Mouse (Mus musculus): ENCODE data around the gene Olfr821. TPM values are rescaled to one million over a fixed set of nuclear protein-coding genes. Genes with fewer than 3 reads are reported as not detected.
"Not testable (repeated sequence)": the region's sequence is repeated elsewhere in the genome, so short reads cannot be mapped to it uniquely, and the experiment has no call there.

The Olfr821 gene
- polyA plus RNA-seq (2015; fragmentation: Nextera tagmentation; extraction: Ambion mirVana) = not detected in 2 replicates

- H3K4me3 ChIP-seq (ENCODE audit: low read length) = no peak within 1 kb of the TSS
- no peaks in the 10 kb centered on the region for H3K9me3 ChIP-seq (ENCODE audit: low read length)
- no peaks in the 10 kb centered on the region for H3K4me1 ChIP-seq (ENCODE audit: insufficient read depth, low read length)
- H3K9ac ChIP-seq (replicated peaks; ENCODE audit: low read length) = no peak within 1 kb of the TSS
- no peaks in the 10 kb centered on the region for H3K27me3 ChIP-seq (ENCODE audit: insufficient read depth, low read length)
- H3K4me2 ChIP-seq (replicated peaks; ENCODE audit: low read depth, low read length) = no peak within 1 kb of the TSS
- H3K27ac ChIP-seq (ENCODE audit: low read length) = no peak within 1 kb of the TSS
- H3K36me3 ChIP-seq (ENCODE audit: insufficient read depth, low read length) = no peaks in the 10 kb centered on the region
- ATAC-seq (ENCODE audit: low FRiP score, low TSS enrichment) = no peak
Measured at GRCm38 (mm10) chr10:130030048-130030447, at the start of gene Olfr821. Olfr821 (plus strand) TSS chr10:130030348.

- WGBS = no CpG with 5 or more reads among the region's 3 CpGs
- H3K4me1 ChIP-seq (ENCODE audit: insufficient read depth, low read length); H3K4me2 ChIP-seq (replicated peaks; ENCODE audit: low read depth, low read length); H3K4me3 ChIP-seq (ENCODE audit: low read length); H3K9me3 ChIP-seq (ENCODE audit: low read length); H3K36me3 ChIP-seq (ENCODE audit: insufficient read depth, low read length); H3K9ac ChIP-seq (replicated peaks; ENCODE audit: low read length); H3K27ac ChIP-seq (ENCODE audit: low read length); H3K27me3 ChIP-seq (ENCODE audit: insufficient read depth, low read length): not testable (repeated sequence)
- ATAC-seq (ENCODE audit: low FRiP score, low TSS enrichment) = peak; percentile 69; the same call in 1 of the 2 replicates
Measured at GRCm38 (mm10) chr10:129981867-129982266, 48.3 kb upstream of the Olfr821 start.

- not testable (repeated sequence) for H3K27ac ChIP-seq (ENCODE audit: low read length); H3K9me3 ChIP-seq (ENCODE audit: low read length); ATAC-seq (ENCODE audit: low FRiP score, low TSS enrichment); H3K9ac ChIP-seq (replicated peaks; ENCODE audit: low read length); H3K4me1 ChIP-seq (ENCODE audit: insufficient read depth, low read length); H3K27me3 ChIP-seq (ENCODE audit: insufficient read depth, low read length); H3K36me3 ChIP-seq (ENCODE audit: insufficient read depth, low read length); H3K4me3 ChIP-seq (ENCODE audit: low read length); H3K4me2 ChIP-seq (replicated peaks; ENCODE audit: low read depth, low read length)
- no CpG with 5 or more reads among the region's 1 CpGs for WGBS
Measured at GRCm38 (mm10) chr10:129984962-129985361, 45.2 kb upstream of the Olfr821 start, which contains the start of gene Gm10310. Gm10310 (minus strand) TSS chr10:129985062.

DNA sequence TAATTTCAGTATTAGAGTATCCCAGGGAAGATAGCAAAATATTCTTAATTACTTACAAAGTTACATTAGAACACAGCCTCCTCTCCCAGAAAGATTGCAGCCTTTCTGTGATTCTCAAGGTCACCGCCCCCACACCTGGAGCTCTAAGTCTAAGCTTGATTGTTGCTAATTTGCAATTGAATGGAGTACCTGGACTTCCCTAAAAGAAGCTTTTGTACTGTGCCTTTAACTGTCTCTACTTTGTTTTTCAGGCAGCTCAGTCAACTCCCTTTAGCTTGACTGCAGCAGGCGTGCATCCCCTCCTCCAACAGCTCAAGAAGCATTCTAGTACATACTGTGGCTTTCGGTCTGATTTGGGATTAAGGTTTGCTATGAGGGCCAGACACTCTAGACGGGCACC, 26.0 kb upstream of the Olfr821 start:
- H3K9me3 ChIP-seq (ENCODE audit: low read length); H3K27me3 ChIP-seq (ENCODE audit: insufficient read depth, low read length); H3K4me2 ChIP-seq (replicated peaks; ENCODE audit: low read depth, low read length); H3K36me3 ChIP-seq (ENCODE audit: insufficient read depth, low read length); H3K9ac ChIP-seq (replicated peaks; ENCODE audit: low read length); H3K4me1 ChIP-seq (ENCODE audit: insufficient read depth, low read length); H3K4me3 ChIP-seq (ENCODE audit: low read length); ATAC-seq (ENCODE audit: low FRiP score, low TSS enrichment); H3K27ac ChIP-seq (ENCODE audit: low read length): not testable (repeated sequence)
- WGBS = 89% methylated on average over 4 of the region's 4 CpGs

DNA sequence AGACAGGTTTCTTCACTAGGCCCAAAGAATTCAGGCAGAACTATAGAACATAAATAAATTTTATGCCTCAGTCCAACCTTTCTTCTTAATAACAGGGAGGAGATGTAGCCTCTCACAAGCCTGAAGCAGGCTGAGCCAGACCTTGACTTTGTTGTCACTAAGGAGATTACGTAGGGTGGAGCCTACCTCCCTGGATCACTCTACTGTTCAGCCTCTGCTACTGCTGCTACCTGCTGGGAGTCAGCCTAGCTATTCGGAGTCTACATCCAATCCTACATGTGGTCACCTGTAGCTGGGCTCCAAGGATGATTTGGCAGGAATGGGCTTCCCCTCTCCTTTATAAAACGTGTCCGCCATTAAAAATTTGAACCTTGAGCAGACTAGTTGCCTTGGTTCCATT, 24.8 kb upstream of the Olfr821 start:
- H3K4me3 ChIP-seq (ENCODE audit: low read length); H3K4me1 ChIP-seq (ENCODE audit: insufficient read depth, low read length); H3K36me3 ChIP-seq (ENCODE audit: insufficient read depth, low read length); H3K9me3 ChIP-seq (ENCODE audit: low read length); H3K4me2 ChIP-seq (replicated peaks; ENCODE audit: low read depth, low read length); H3K27me3 ChIP-seq (ENCODE audit: insufficient read depth, low read length); ATAC-seq (ENCODE audit: low FRiP score, low TSS enrichment); H3K27ac ChIP-seq (ENCODE audit: low read length); H3K9ac ChIP-seq (replicated peaks; ENCODE audit: low read length): not testable (repeated sequence)
- WGBS = 87% methylated on average over 4 of the region's 4 CpGs

GRCm38 (mm10) chr10:130012321-130012720, 17.8 kb upstream of the Olfr821 start, which contains the start of gene Olfr820:
Olfr820 (plus strand) TSS chr10:130012621.
- Histone ChIP-seq H3K4me2 (replicated peaks; ENCODE audit: low read depth, low read length) (no peak within 1 kb of the TSS), H3K36me3 (ENCODE audit: insufficient read depth, low read length) (no peaks in the 10 kb centered on the region), H3K9ac (replicated peaks; ENCODE audit: low read length) (no peak within 1 kb of the TSS), H3K9me3 (ENCODE audit: low read length) (no peaks in the 10 kb centered on the region), H3K4me1 (ENCODE audit: insufficient read depth, low read length) (no peaks in the 10 kb centered on the region), H3K27ac (ENCODE audit: low read length) (no peak within 1 kb of the TSS), H3K4me3 (ENCODE audit: low read length) (no peak within 1 kb of the TSS), H3K27me3 (ENCODE audit: insufficient read depth, low read length) (no peaks in the 10 kb centered on the region)
- ATAC-seq (ENCODE audit: low FRiP score, low TSS enrichment) = no peak

DNA sequence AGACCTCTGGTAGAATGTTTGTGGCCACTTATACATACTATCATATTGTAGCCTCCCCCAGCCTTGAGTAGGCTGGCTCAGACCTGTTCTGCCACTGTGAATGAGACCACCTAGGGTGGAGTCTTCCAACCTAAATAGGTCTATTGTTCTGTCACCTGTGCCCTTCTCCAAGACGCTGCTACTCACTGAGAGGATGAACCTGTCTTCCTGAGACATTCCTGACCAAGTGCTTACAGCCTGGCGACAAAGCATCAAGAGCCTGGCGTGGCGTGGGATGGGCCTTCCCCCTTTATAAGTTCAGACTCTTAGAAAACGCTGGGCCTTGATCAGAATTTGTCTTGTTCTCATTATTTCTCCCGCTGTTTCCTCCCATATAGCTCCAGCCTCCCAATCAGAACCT, 6.9 kb downstream of the Olfr821 start:
- Histone ChIP-seq H3K4me3 (ENCODE audit: low read length) (no peak overlapping the region), H3K27me3 (ENCODE audit: insufficient read depth, low read length) (no peaks in the 10 kb centered on the region), H3K4me2 (replicated peaks; ENCODE audit: low read depth, low read length) (no peak overlapping the region), H3K4me1 (ENCODE audit: insufficient read depth, low read length) (no peaks in the 10 kb centered on the region), H3K36me3 (ENCODE audit: insufficient read depth, low read length) (no peaks in the 10 kb centered on the region), H3K9ac (replicated peaks; ENCODE audit: low read length) (no peak overlapping the region), H3K27ac (ENCODE audit: low read length) (no peak overlapping the region), H3K9me3 (ENCODE audit: low read length) (no peaks in the 10 kb centered on the region)
- 64% methylated on average over 6 of the region's 6 CpGs for WGBS
- ATAC-seq (ENCODE audit: low FRiP score, low TSS enrichment) = no peak

DNA sequence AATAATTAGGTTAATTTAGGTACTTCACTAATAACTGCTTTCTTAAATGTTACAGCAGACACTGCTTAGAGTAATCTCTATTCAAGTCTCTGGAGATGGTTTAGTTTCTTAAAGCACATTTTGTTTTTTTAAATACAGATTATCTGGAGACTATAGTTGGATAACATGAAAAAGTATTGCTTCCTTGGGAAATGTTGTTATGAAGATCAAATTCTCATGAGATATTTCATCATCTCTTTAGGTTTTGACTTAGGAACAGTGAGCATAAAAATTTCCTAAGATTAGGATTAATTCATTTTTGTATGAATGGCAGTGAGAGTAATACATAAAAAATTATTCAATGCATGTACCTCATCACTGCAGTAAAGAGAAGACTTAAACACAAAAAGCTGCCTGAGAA, 40.8 kb downstream of the Olfr821 start, which contains the start of gene Olfr822:
Gene Olfr822 (plus strand): TSS at position 301 of the 400 bp plus-strand sequence.
- Histone ChIP-seq H3K27ac (ENCODE audit: low read length) (no peak within 1 kb of the TSS), H3K9me3 (ENCODE audit: low read length) (no peaks in the 10 kb centered on the region), H3K27me3 (ENCODE audit: insufficient read depth, low read length) (no peaks in the 10 kb centered on the region), H3K4me1 (ENCODE audit: insufficient read depth, low read length) (no peaks in the 10 kb centered on the region), H3K36me3 (ENCODE audit: insufficient read depth, low read length) (no peaks in the 10 kb centered on the region), H3K9ac (replicated peaks; ENCODE audit: low read length) (no peak within 1 kb of the TSS), H3K4me2 (replicated peaks; ENCODE audit: low read depth, low read length) (no peak within 1 kb of the TSS), H3K4me3 (ENCODE audit: low read length) (no peak within 1 kb of the TSS)
- ATAC-seq (ENCODE audit: low FRiP score, low TSS enrichment) = no peak

Other genes with a start within 250 kb of the Olfr821 start
- not detected in 2 replicates for gene Olfr810, start 235.4 kb upstream of the Olfr821 start, polyA plus RNA-seq (2015; fragmentation: Nextera tagmentation; extraction: Ambion mirVana)
- not detected in 2 replicates for gene Olfr811, start 226.0 kb upstream of the Olfr821 start, polyA plus RNA-seq (2015; fragmentation: Nextera tagmentation; extraction: Ambion mirVana)
- not detected in 2 replicates for gene Olfr812, start 184.3 kb upstream of the Olfr821 start, polyA plus RNA-seq (2015; fragmentation: Nextera tagmentation; extraction: Ambion mirVana)
- gene Olfr813, start 175.0 kb upstream of the Olfr821 start, polyA plus RNA-seq (2015; fragmentation: Nextera tagmentation; extraction: Ambion mirVana) = not detected in 2 replicates
- not detected in 2 replicates for gene Olfr814, start 150.5 kb upstream of the Olfr821 start, polyA plus RNA-seq (2015; fragmentation: Nextera tagmentation; extraction: Ambion mirVana)
- gene Olfr815, start 124.5 kb upstream of the Olfr821 start, polyA plus RNA-seq (2015; fragmentation: Nextera tagmentation; extraction: Ambion mirVana) = not detected in 2 replicates
- gene Olfr816, start 114.8 kb upstream of the Olfr821 start, polyA plus RNA-seq (2015; fragmentation: Nextera tagmentation; extraction: Ambion mirVana) = not detected in 2 replicates
- not detected in 2 replicates for gene Olfr818, start 81.2 kb upstream of the Olfr821 start, polyA plus RNA-seq (2015; fragmentation: Nextera tagmentation; extraction: Ambion mirVana)
- gene Olfr819, start 63.1 kb upstream of the Olfr821 start, polyA plus RNA-seq (2015; fragmentation: Nextera tagmentation; extraction: Ambion mirVana) = not detected in 2 replicates
- gene Olfr247, start 54.2 kb upstream of the Olfr821 start, polyA plus RNA-seq (2015; fragmentation: Nextera tagmentation; extraction: Ambion mirVana) = not detected in 2 replicates
- not detected in 2 replicates for gene Gm10310, start 45.3 kb upstream of the Olfr821 start, polyA plus RNA-seq (2015; fragmentation: Nextera tagmentation; extraction: Ambion mirVana)
- not detected in 2 replicates for gene Olfr820, start 17.7 kb upstream of the Olfr821 start, polyA plus RNA-seq (2015; fragmentation: Nextera tagmentation; extraction: Ambion mirVana)
- gene Olfr822, start 40.9 kb downstream of the Olfr821 start, polyA plus RNA-seq (2015; fragmentation: Nextera tagmentation; extraction: Ambion mirVana) = not detected in 2 replicates
- gene Olfr823, start 85.0 kb downstream of the Olfr821 start, polyA plus RNA-seq (2015; fragmentation: Nextera tagmentation; extraction: Ambion mirVana) = not detected in 2 replicates
- gene Olfr824, start 99.7 kb downstream of the Olfr821 start, polyA plus RNA-seq (2015; fragmentation: Nextera tagmentation; extraction: Ambion mirVana) = not detected in 2 replicates
- not detected in 2 replicates for gene Olfr825, start 136.4 kb downstream of the Olfr821 start, polyA plus RNA-seq (2015; fragmentation: Nextera tagmentation; extraction: Ambion mirVana)
- not detected in 2 replicates for gene Olfr826, start 153.8 kb downstream of the Olfr821 start, polyA plus RNA-seq (2015; fragmentation: Nextera tagmentation; extraction: Ambion mirVana)
- not detected in 2 replicates for gene Olfr827, start 184.1 kb downstream of the Olfr821 start, polyA plus RNA-seq (2015; fragmentation: Nextera tagmentation; extraction: Ambion mirVana)
- gene Neurod4, start 249.9 kb downstream of the Olfr821 start, polyA plus RNA-seq (2015; fragmentation: Nextera tagmentation; extraction: Ambion mirVana) = not detected in 2 replicates

Data from kidney, embryonic 16.5 days (tissue).